Mouse (Mus musculus) stomach, postnatal 0 days (tissue): ENCODE measurements around the gene Slc35d3. TPM values are rescaled to one million over a fixed set of nuclear protein-coding genes. Genes with fewer than 3 reads are reported as not detected.

ENCODE experiments used
- ATAC-seq: fragments of 200-750 bp; cut with Nextera tagmentation; 2 replicates; pipeline ENCODE4 v1.8.0; 2017; ENCODE audit not compliant: low FRiP score, low TSS enrichment
- DNase-seq: peaks from one replicate; pipeline ENCODE4 v3.0.0-alpha.2; 2016; ENCODE audit warnings: low spot score
- H3K27ac ChIP-seq: fragments of 300-500 bp; sonication (generic); replicated peaks from 2 replicates; pipeline ENCODE4 v1.5.1; 2014; ENCODE audit warnings: mild to moderate bottlenecking, control low read depth
- H3K27me3 ChIP-seq: fragments of 300-500 bp; sonication (generic); 2 replicates; pipeline ENCODE4 v1.6.1; 2014; ENCODE audit warnings: low read length; ENCODE audit not compliant: control insufficient read depth, insufficient read depth
- H3K36me3 ChIP-seq: fragments of 300-500 bp; sonication (generic); 2 replicates; pipeline ENCODE4 v1.6.1; 2014; ENCODE audit warnings: low read length, mixed read lengths; ENCODE audit not compliant: control insufficient read depth, insufficient read depth
- H3K4me1 ChIP-seq: fragments of 300-500 bp; sonication (generic); replicated peaks from 2 replicates; pipeline ENCODE4 v1.6.1; 2014; ENCODE audit warnings: antibody characterized with exemption; ENCODE audit not compliant: control insufficient read depth, insufficient read depth
- H3K4me2 ChIP-seq: fragments of 300-500 bp; sonication (generic); replicated peaks from 2 replicates; pipeline ENCODE4 v1.6.1; 2014; ENCODE audit warnings: low read depth, mild to moderate bottlenecking, control low read depth, moderate library complexity
- H3K4me3 ChIP-seq: fragments of 300-500 bp; sonication (generic); 2 replicates; pipeline ENCODE4 v1.5.1; 2014; ENCODE audit warnings: low read depth, low read length, control low read depth
- H3K9ac ChIP-seq: fragments of 300-500 bp; sonication (generic); 2 replicates; pipeline ENCODE4 v1.6.1; 2014; ENCODE audit warnings: mild to moderate bottlenecking, low read length, control low read depth, mixed read lengths
- H3K9me3 ChIP-seq: fragments of 300-500 bp; sonication (generic); 2 replicates; pipeline ENCODE4 v1.6.1; 2016; ENCODE audit warnings: low read length; ENCODE audit not compliant: control insufficient read depth
- CTCF ChIP-seq: IDR thresholded peaks from 2 replicates; pipeline ENCODE4 v1.5.1; 2016; ENCODE audit warnings: antibody characterized with exemption, low read depth, mild to moderate bottlenecking, moderate library complexity
- EP300 ChIP-seq: optimal IDR thresholded peaks from 2 replicates; pipeline ENCODE3; 2016; ENCODE audit warnings: antibody characterized with exemption
- WGBS: fragments of 180-500 bp; shearing (Covaris S2); extraction: QIAGEN DNeasy Blood & Tissue Kit; methylation state at CpG from one replicate; pipeline ENCODE4 v1.1.7; 2014; 5-methylcytosine and 5-hydroxymethylcytosine counted together
- polyA plus RNA-seq: library from polyadenylated mRNA; unstranded; fragments of >200 nt; fragmentation: Nextera tagmentation; extraction: Ambion mirVana; gene quantifications from 2 replicates; pipeline ENCODE4 v1.2.1, GENCODE M21; 2015

Gene Slc35d3
- polyA plus RNA-seq, 1 experiment from 2014 or later, result 0.24 TPM

DNA sequence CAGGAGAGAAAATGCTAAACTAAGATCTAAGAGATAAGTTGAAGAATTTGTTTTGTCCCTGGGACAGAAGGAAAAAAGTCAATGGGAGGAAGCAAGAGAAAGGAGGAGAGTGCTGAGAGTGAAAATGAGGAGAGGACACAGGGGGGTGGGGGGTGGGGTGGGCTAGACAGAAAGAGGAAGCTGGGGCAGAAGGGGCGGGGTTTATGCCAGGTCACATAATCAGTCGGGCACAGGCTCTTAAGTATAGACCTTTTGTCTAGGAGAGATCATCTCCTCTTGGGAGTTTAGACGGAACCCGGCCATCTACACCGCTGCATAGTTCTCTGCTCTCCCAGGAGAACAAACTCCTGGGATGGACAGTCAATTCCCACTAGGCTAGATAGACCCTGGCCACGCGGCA is 48.3 kb downstream of the Slc35d3 start:
- DNase-seq (no peak), ATAC-seq (no peak)
- H3K36me3 ChIP-seq, result no peaks in the 10 kb centered on the region
- no peak overlapping the region for H3K4me3 ChIP-seq
- H3K9ac ChIP-seq, result no peak overlapping the region
- H3K27ac ChIP-seq, result no peak overlapping the region
- H3K9me3 ChIP-seq, result no peaks in the 10 kb centered on the region
- no peaks in the 10 kb centered on the region for H3K4me1 ChIP-seq
- WGBS, result 74% methylated on average over 7 of the region's 7 CpGs
- TF ChIP-seq CTCF (no peak), EP300 (no peak)
- H3K27me3 ChIP-seq, result no peaks in the 10 kb centered on the region
- no peak overlapping the region for H3K4me2 ChIP-seq

Other genes starting within 250 kb of the Slc35d3 start
- gene Il22ra2, start 229.5 kb downstream of the Slc35d3 start, polyA plus RNA-seq, result not detected in 2 replicates
- gene Il20ra, start 138.9 kb downstream of the Slc35d3 start, polyA plus RNA-seq, result 0.33 and 0.36 TPM in 2 replicates
- 56.0 and 60.8 TPM in 2 replicates for gene Pex7, start 56.2 kb upstream of the Slc35d3 start, polyA plus RNA-seq
- gene Map3k5, start 83.0 kb upstream of the Slc35d3 start, polyA plus RNA-seq, result 2.4 and 3.1 TPM in 2 replicates